Mouse (Mus musculus): ENCODE data around the gene Vgll3. TPM values are rescaled to one million over a fixed set of nuclear protein-coding genes. Genes with fewer than 3 reads are reported as not detected.

Vgll3 gene
- 0.01 and 0.38 TPM in 2 replicates for polyA plus RNA-seq (2016; fragmentation: Nextera tagmentation; extraction: Ambion mirVana)

DNA sequence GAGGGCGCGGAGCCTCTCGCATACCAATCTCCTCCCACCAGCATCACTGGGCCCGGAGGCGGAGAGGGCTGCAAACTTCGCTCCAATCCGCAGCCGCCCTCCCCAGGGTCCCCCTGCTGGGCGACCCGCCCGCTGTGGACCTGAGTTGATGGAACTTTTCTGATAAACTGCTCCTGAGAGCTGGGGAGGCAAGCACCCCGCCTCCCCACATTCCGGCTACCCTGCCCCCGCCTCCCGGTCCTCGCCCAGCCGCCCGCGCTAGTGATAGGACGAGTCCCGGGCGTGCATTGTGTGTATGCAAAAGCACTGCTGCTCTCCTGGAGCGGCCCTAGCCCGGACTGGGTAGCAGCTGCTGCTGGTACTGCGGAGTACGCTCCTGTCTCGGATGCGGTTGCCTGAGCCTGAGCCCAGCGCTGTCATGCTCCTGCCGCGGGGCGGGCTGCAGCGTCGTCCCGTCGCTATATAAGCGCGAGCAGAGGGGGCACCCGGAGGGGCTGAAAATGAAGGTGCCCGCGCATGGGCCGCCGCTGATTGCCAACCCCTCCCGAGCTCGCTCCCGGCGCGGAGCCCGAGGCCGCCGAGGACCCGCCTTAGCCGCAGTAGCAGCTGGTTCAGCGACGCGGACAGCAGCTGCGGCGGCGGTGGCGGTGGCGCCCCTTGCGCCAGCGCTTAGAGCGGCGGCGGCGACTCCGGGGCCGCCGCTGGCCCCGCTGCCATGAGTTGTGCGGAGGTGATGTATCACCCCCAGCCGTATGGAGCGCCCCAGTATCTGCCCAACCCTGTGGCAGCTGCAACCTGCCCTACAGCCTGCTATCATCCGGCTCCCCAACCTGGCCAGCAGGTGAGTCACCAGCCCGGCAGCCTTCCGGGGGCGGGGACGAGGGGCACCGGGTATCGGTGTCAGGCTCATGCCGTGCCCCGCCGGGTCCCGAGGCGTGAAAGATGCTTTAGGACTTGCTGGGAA lies at the start of gene Vgll3:
Gene Vgll3 (plus strand): TSS at position 340 of the 964 bp plus-strand sequence.
- H3K27ac ChIP-seq, result no peak within 1 kb of the TSS
- H3K27me3 ChIP-seq (replicated peaks), result peaks cover 21% of the 10 kb centered on the region
- H3K9ac ChIP-seq, result no peak within 1 kb of the TSS
- peak; percentile 77 for ATAC-seq
- peak within 1 kb of the TSS; percentile 65 for H3K4me2 ChIP-seq
- H3K9me3 ChIP-seq (replicated peaks), result no peaks in the 10 kb centered on the region
- H3K4me1 ChIP-seq, result 0 out of 2 replicates have a peak, but pooled peaks cover 3% of the 10 kb centered on the region
- peak within 1 kb of the TSS; percentile 43 for H3K4me3 ChIP-seq
- H3K36me3 ChIP-seq, result no peaks in the 10 kb centered on the region
- 3% methylated on average over 85 of the region's 86 CpGs for WGBS (ENCODE audit: insufficient replicate concordance)

DNA sequence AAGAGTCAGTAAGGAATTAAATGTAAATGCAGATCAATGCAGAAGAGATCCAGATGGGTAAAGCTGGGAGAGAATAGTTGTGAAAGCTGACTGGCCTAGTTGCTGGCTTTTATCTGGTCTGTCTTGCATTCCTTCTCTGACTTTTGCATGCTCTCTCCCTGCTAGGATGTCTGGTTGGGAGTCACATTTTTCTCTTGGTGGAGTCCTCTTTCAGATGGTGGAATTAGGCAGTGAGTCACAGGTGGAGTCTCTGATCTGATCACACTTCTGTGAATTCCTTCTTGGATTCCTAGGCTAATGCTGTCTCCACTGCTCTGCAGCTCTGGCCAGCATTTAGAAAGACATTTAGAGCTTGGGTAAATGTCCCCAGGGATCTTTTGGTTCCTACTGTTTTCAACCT lies 49.1 kb upstream of the Vgll3 start:
- Histone ChIP-seq H3K9me3 (replicated peaks) (no peaks in the 10 kb centered on the region), H3K27me3 (replicated peaks) (no peaks in the 10 kb centered on the region), H3K4me3 (no peak overlapping the region), H3K9ac (no peak overlapping the region), H3K27ac (no peak overlapping the region), H3K4me2 (no peak overlapping the region), H3K4me1 (no peaks in the 10 kb centered on the region), H3K36me3 (no peaks in the 10 kb centered on the region)
- no peak for ATAC-seq

DNA sequence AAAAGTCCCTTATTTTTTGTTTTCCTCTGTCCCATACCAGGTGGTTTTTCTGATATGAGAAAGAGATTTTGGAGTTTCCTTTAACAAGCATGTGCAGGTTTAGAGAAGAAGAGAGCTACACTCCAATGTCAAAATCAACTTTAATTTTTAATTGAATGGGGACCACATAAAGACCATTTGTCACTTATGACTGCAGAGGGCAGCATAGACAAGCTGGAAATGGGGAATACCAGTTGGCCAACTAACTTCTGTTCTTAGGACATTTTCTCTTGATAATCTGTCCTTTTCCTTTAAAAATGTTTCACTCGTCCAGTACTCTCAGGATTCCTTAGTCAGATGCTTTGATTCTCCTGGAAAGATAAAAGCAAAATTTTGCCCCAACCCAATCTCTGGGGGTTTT lies 29.1 kb upstream of the Vgll3 start:
- no peaks in the 10 kb centered on the region for H3K4me1 ChIP-seq
- no peaks in the 10 kb centered on the region for H3K27me3 ChIP-seq (replicated peaks)
- no peak overlapping the region for H3K4me2 ChIP-seq
- ATAC-seq, result no peak
- no peak overlapping the region for H3K4me3 ChIP-seq
- no peak overlapping the region for H3K9ac ChIP-seq
- 46% methylated on average over 1 of the region's 1 CpGs for WGBS (ENCODE audit: insufficient replicate concordance)
- no peak overlapping the region for H3K27ac ChIP-seq
- H3K9me3 ChIP-seq (replicated peaks), result no peaks in the 10 kb centered on the region
- no peaks in the 10 kb centered on the region for H3K36me3 ChIP-seq

DNA sequence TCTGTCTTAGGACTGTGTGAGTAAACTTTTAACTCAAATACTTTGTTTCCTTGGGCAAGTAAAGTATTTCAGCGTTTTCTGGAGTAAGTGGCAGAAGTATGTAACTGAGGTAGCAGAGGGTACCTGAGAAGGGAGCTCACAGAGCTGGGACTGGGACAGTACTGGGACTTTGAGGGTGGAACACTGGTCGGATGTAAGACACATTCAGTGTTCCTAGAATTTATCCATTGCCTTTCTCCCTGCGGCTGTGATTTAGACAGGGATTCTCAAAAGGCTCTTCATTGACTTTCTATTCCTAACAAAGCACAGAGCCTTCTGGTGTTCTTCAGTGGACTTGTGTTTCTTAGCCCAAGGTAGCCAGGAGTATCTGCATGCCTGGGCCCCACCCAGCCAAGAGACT lies 1.0 kb downstream of the Vgll3 start:
- ATAC-seq, result no peak
- peaks cover 21% of the 10 kb centered on the region for H3K27me3 ChIP-seq (replicated peaks)
- no peaks in the 10 kb centered on the region for H3K36me3 ChIP-seq
- H3K4me2 ChIP-seq, result no peak overlapping the region
- no peaks in the 10 kb centered on the region for H3K9me3 ChIP-seq (replicated peaks)
- 20% methylated on average over 3 of the region's 3 CpGs for WGBS (ENCODE audit: insufficient replicate concordance)
- H3K27ac ChIP-seq, result no peak overlapping the region
- H3K4me1 ChIP-seq, result 0 out of 2 replicates have a peak, but pooled peaks cover 3% of the 10 kb centered on the region
- H3K4me3 ChIP-seq, result no peak overlapping the region
- H3K9ac ChIP-seq, result no peak overlapping the region

DNA sequence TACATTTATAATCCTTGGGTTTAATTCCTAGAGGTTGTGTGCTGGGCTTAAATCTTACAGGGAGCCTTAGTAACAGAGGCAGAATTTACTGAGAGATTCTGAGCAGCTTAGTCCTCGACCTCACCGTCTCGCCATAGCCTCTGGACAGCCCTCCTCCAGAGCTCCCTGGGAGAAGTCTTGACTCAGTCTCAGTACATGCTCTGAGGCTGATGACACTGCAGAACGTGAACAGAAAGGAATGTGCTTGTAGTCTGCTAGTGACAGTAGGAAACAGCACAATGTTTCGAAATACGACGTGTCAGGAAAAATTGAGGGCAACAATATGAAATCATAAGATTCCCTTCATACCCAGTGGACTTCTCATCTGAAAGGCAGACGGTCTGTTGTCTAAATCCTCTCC lies 3.7 kb downstream of the Vgll3 start:
- H3K9me3 ChIP-seq (replicated peaks), result no peaks in the 10 kb centered on the region
- no peak for ATAC-seq
- no peak overlapping the region for H3K4me3 ChIP-seq
- H3K4me1 ChIP-seq, result 0 out of 2 replicates have a peak, but pooled peaks cover 3% of the 10 kb centered on the region
- no peak overlapping the region for H3K9ac ChIP-seq
- no peaks in the 10 kb centered on the region for H3K36me3 ChIP-seq
- H3K27ac ChIP-seq, result no peak overlapping the region
- H3K4me2 ChIP-seq, result no peak overlapping the region
- peaks cover 21% of the 10 kb centered on the region for H3K27me3 ChIP-seq (replicated peaks)
- 70% methylated on average over 8 of the region's 8 CpGs for WGBS (ENCODE audit: insufficient replicate concordance)

DNA sequence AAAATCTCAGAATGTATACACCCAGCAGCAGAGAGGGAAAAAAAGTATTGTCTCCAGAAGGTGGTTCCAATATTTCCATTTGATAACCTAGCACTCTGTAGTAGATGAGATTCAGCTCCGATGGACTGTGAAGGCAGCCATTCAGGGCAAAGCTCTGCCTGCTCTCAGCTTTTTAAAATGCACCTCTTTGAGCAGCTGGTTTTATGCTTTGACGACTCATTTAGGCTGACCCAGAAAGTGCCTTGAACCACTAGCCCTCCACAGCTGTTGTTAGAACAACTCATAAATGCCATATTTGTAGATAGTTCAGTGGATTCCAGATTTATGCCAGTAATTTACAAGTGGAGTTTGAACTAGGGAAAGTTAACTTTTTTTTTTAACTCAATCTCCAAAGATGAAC lies 5.7 kb downstream of the Vgll3 start:
- 52% methylated on average over 2 of the region's 2 CpGs for WGBS (ENCODE audit: insufficient replicate concordance)
- Histone ChIP-seq H3K9me3 (replicated peaks) (no peaks in the 10 kb centered on the region), H3K4me1 (no peaks in the 10 kb centered on the region), H3K36me3 (no peaks in the 10 kb centered on the region), H3K27me3 (replicated peaks) (peaks cover 7% of the 10 kb centered on the region), H3K27ac (no peak overlapping the region), H3K4me3 (no peak overlapping the region), H3K9ac (no peak overlapping the region), H3K4me2 (no peak overlapping the region)
- ATAC-seq, result no peak

DNA sequence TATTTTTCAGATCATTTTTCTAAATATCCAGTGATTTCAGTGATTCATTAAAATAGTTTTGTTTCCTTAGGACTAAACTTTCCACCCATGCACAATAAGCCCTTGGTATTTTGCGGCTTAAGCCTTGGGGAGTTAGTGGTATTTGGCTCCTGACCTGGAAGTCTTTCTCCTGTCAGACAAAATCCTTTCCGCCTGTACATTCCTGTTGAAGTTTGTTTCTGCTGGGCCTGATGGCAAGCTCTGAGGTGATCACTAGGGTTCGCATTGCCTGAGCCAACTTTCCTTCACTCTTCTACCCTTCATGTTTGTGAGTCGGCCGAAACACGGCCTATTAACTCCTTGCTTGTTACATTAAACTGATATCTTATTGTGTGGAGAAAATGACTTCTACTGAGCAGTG lies 8.7 kb downstream of the Vgll3 start:
- H3K27me3 ChIP-seq (replicated peaks), result no peaks in the 10 kb centered on the region
- no peak overlapping the region for H3K4me2 ChIP-seq
- 70% methylated on average over 6 of the region's 6 CpGs for WGBS (ENCODE audit: insufficient replicate concordance)
- no peak overlapping the region for H3K4me3 ChIP-seq
- H3K9me3 ChIP-seq (replicated peaks), result no peaks in the 10 kb centered on the region
- ATAC-seq, result no peak
- no peak overlapping the region for H3K27ac ChIP-seq
- H3K36me3 ChIP-seq, result no peaks in the 10 kb centered on the region
- H3K4me1 ChIP-seq, result no peaks in the 10 kb centered on the region
- no peak overlapping the region for H3K9ac ChIP-seq

DNA sequence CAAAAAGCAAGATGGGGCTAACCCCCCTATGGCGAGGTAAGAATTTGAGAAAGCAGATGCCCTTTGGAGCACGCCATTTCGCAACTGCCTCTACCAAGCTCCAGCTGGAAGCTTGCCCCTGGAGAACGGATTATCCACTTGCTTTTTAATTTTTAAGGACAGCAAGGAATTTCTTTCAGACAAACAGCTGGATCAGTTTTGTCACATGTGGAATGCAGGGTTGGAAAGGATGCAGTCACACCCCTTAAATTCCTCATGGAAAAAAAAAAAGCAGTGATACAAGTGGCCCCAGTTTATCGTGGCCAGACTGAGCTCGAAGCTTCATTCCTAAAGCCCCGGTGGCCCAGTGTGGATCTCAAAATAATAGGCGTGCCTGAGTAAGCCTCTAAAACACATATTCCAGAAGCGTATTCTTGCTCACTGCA lies 13.1 kb downstream of the Vgll3 start:
- Histone ChIP-seq H3K36me3 (no peaks in the 10 kb centered on the region), H3K9me3 (replicated peaks) (no peaks in the 10 kb centered on the region), H3K4me1 (no peaks in the 10 kb centered on the region), H3K27me3 (replicated peaks) (no peaks in the 10 kb centered on the region), H3K4me3 (no peak overlapping the region), H3K27ac (no peak overlapping the region), H3K4me2 (no peak overlapping the region), H3K9ac (no peak overlapping the region)
- 83% methylated on average over 9 of the region's 9 CpGs for WGBS (ENCODE audit: insufficient replicate concordance)
- ATAC-seq, result no peak

DNA sequence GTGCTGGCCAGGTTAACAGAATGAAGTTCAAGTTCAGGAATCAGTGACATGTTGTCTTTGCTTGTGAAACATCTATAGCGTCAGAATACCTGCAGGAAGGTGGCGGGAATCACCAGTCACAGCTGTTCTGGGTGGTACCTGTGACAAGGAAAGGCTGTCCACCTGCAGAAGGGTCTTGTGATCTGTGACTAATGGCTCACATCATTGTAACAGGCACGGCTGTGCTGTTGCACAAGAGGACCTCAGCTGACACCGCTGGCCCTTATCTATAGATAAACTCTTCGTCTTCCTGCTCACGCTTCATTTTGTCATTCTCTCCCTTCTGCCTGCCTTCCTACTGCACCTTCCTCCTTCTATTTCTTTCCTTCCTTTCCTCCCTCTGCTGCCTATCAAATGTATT lies 14.0 kb downstream of the Vgll3 start:
- no peaks in the 10 kb centered on the region for H3K9me3 ChIP-seq (replicated peaks)
- 74% methylated on average over 6 of the region's 6 CpGs for whole genome bisulfite sequencing (ENCODE audit: insufficient replicate concordance)
- H3K9ac ChIP-seq, result no peak overlapping the region
- no peaks in the 10 kb centered on the region for H3K36me3 ChIP-seq
- no peak overlapping the region for H3K27ac ChIP-seq
- no peak for ATAC-seq
- no peaks in the 10 kb centered on the region for H3K27me3 ChIP-seq (replicated peaks)
- no peak overlapping the region for H3K4me3 ChIP-seq
- H3K4me2 ChIP-seq, result no peak overlapping the region
- no peaks in the 10 kb centered on the region for H3K4me1 ChIP-seq

DNA sequence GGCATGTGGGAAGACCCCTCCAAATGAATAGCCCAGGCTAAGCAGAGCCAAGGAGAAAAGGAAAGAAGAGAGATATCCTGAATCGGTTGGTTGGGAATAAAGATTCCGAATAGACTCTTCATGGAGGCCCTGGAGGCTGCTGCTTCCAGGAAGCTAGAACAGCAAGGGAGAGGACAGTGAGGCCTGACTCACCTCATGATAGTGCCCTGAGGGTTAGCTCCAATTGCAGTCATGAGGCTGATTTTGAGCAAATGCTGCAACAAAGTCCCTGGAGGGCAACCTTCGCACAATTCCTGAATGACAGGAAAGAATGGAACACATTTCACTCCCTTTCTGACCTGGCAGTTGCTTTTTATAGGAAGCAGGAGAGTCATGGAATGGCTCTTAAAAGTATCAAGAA lies 19.7 kb downstream of the Vgll3 start:
- no peaks in the 10 kb centered on the region for H3K4me1 ChIP-seq
- no peak for ATAC-seq
- no peak overlapping the region for H3K27ac ChIP-seq
- no peaks in the 10 kb centered on the region for H3K36me3 ChIP-seq
- no peak overlapping the region for H3K4me2 ChIP-seq
- H3K9me3 ChIP-seq (replicated peaks), result 0 out of 2 replicates have a peak, but pooled peaks cover 5% of the 10 kb centered on the region
- no peaks in the 10 kb centered on the region for H3K27me3 ChIP-seq (replicated peaks)
- 62% methylated on average over 3 of the region's 3 CpGs for WGBS (ENCODE audit: insufficient replicate concordance)
- no peak overlapping the region for H3K4me3 ChIP-seq
- no peak overlapping the region for H3K9ac ChIP-seq

DNA sequence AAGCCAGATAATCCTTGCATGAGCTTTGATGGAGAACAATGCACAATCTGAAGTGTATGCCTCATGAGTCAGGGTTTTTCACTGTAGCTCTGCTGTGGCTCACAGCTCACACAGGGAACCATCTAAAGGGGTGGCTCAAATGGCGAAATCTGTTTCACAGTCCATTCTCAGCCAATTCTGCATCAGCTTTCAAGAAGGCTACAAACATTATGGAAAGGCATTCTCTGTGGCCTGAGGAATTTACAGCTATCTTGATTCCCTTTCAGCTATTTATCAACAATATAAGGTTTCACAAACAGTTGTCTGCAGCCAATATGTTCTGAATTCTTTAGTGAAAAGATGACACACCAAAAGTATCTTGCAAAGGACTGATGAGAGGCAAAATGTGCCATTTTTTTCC lies 35.1 kb downstream of the Vgll3 start:
- H3K36me3 ChIP-seq, result no peaks in the 10 kb centered on the region
- H3K9me3 ChIP-seq (replicated peaks), result no peaks in the 10 kb centered on the region
- ATAC-seq, result no peak
- H3K27me3 ChIP-seq (replicated peaks), result no peaks in the 10 kb centered on the region
- H3K4me1 ChIP-seq, result no peaks in the 10 kb centered on the region
- H3K4me2 ChIP-seq, result no peak overlapping the region
- 40% methylated on average over 1 of the region's 1 CpGs for WGBS (ENCODE audit: insufficient replicate concordance)
- H3K27ac ChIP-seq, result no peak overlapping the region
- no peak overlapping the region for H3K9ac ChIP-seq
- H3K4me3 ChIP-seq, result no peak overlapping the region

DNA sequence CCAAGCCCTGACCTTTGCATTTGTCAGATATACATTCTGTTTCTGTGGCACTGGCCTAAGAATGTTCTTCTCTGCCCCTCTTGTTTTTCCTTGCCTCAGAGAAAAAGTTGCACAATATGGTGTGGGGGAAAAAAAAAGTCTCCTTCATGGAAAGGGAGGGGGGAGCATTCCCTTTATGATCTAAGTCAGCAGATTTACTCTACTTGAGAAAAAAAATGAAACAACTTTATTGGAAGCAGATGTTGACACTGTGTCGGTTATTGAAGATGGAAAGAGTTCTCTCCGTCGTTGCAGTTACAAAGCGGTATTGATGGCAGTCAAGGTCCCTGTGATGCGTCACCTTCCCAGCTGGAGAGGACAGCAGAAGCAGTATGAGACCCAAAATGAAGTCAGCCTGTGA lies 49.4 kb downstream of the Vgll3 start:
- H3K27me3 ChIP-seq (replicated peaks), result no peaks in the 10 kb centered on the region
- H3K4me2 ChIP-seq, result no peak overlapping the region
- no peaks in the 10 kb centered on the region for H3K36me3 ChIP-seq
- H3K27ac ChIP-seq, result no peak overlapping the region
- no peaks in the 10 kb centered on the region for H3K9me3 ChIP-seq (replicated peaks)
- no peaks in the 10 kb centered on the region for H3K4me1 ChIP-seq
- no peak overlapping the region for H3K4me3 ChIP-seq
- ATAC-seq, result no peak
- WGBS (ENCODE audit: insufficient replicate concordance), result 75% methylated on average over 5 of the region's 5 CpGs
- H3K9ac ChIP-seq, result no peak overlapping the region

All from liver, embryonic 12.5 days (tissue).